Mouse (Mus musculus): Measurements from ENCODE around the gene P2ry14.
"Not testable (repeated sequence)": the region's sequence is repeated elsewhere in the genome, so short reads cannot be mapped to it uniquely, and the experiment has no call there.

The P2ry14 gene

DNA sequence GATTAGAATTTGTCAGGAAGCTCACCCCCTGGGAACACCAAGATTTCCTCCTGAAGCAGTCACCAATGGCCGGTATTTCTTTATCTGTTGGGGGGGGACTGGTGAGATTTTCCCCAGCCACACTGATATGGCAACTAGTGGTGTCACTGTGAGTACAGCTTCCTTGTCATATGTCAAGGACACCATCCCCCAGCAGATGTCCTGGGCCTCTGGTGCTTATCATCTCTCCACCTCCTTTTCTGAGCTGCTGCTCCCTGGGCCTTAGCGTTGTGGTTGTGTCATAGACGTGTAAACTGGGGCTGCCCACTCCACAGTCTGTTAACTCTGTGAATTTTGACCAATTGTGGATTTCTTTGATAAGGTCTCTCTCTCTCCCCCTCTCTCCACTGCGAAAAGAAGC lies 49.0 kb downstream of the P2ry14 start:
- no peak for DNase-seq (ENCODE audit: low spot score)

DNA sequence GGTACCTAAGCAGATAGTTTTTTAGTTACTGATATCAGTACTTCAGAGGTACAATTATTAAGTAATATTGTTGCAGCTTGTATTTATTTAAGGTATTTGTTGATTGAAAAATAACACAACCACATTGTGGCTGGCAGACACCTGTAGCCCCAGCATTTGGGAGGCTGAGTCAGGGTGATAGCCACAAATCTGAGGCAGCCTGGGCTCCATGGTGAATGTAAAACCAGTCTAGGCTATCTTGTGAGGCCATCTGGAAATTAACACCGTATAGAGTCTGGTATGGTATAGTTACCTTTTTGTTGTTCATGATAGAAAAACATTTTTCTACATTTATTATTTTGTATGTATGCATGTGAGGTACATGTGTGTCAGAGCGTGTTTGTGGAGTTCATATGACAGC lies 51.3 kb downstream of the P2ry14 start:
- no peak for DNase-seq (ENCODE audit: low spot score)

DNA sequence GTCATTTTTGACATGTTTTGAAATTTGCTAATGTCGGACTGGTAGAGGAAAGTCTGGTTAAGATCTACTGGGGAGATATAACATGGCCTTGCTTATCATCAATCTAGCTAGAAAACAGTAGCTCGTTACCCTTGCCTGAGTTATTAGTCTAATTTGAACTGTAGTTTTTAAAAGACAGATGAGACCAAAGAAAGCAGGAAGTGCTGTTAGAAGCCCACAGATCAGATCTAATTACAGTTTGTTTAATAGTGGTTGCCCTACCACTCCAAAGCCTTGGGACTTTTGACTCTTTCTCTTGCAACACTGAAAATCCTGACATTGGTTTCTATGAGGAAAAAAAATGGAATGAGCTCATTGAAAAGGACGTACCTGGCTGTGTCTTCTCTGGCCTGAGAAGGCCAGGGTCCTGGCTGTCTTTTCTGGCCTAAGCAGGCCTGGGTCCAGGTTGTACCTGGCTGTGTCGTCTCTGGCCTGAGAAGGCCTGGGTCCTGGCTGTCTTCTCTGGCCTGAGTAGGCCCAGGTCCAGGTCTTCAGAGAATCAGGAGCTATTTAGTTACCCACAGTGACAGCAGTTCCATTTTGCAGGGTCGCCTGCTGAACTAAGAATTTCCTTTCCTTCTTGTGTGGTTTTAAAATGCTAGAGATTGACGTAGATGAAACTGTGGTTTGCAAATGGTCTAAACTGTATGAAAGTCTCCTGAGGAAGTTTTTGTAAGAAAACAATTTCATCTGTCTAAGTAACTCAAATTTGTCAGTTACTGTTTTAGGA lies 52.0 kb downstream of the P2ry14 start, which contains the start of gene Gpr171:
Gene Gpr171 (minus strand): TSS at position 604 of the 769 bp plus-strand sequence.
- no peak for DNase-seq (ENCODE audit: low spot score)

DNA sequence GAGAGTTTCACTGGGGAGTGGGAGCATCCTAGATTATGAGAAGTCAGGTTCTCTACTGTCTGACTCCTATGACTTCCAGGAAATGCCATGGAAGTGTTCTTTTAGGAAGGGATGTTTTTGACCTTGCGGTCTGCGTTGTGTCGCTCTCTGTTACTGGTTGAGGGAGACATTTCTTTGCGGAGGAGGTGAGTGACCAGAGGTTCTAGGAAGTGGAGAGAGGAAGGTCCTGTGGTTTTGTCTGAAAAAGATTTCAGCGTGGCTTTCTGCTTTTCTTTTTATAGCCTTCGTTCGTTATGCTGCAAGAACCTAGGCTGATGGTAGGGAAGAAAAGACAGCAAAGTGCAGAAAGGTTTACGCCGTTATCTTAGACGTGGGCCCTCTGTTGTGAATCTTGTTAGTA lies 54.9 kb downstream of the P2ry14 start:
- DNase-seq (ENCODE audit: low spot score): no peak

DNA sequence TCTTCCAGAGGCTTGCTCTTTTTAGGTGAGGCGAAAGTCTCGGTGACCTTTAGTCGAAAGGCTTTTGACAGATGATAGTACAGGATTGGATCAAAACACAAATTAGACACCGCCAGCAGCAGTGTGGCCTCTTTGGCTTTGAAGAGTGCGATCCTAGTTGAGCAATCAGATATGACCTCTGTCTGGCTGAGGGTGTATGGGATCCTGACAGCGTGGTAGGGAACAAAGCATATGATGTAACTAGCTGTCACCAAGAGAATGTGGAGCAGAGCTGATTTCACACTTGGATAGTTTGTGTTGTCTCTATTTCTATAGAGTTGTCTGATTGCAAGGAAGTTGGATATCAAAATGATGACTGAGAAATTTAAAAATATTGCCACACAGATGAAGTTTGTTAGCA lies 56.0 kb downstream of the P2ry14 start:
- DNase-seq (ENCODE audit: low spot score): no peak

DNA sequence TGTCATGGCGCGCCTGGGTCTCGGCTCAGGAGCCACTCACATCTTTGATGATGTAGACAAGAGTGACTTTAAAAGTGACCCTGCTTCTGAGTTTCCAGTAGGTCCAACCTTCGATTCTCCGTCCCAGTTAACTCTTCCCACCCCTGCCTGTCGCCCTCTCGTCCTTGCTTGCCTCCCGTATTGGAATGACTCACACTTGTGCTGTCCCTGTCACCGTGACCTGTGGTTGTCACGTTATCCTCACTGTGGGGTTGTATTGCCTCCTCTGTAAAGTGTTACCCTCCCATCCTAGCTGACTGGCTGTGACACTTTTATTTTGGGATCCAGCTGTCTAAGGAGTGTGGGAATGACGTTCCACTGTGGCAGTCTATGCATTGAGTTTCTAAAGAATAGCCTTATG lies 60.7 kb downstream of the P2ry14 start:
- no peak for DNase-seq (ENCODE audit: low spot score)

DNA sequence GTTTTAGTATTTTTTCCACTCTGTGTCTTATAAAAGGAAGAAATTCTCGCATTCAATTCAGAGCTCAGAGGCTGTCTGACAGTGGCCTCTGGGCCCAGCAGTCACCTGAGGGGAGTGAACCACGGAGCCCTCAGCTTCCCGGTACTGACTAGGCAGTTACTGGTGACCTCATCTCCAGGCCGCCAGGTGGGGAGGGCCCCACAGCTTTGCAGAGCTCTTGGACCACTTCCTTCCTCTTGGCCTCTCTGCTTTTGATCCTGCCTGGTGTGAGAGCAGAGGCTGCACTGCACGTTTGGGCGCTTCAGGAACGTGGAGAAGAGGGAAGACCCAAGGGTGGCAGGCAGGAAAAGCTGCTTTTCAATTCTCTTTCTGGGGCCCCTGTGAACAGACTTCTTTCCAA lies 72.5 kb downstream of the P2ry14 start:
- DNase-seq (ENCODE audit: low spot score): no peak

DNA sequence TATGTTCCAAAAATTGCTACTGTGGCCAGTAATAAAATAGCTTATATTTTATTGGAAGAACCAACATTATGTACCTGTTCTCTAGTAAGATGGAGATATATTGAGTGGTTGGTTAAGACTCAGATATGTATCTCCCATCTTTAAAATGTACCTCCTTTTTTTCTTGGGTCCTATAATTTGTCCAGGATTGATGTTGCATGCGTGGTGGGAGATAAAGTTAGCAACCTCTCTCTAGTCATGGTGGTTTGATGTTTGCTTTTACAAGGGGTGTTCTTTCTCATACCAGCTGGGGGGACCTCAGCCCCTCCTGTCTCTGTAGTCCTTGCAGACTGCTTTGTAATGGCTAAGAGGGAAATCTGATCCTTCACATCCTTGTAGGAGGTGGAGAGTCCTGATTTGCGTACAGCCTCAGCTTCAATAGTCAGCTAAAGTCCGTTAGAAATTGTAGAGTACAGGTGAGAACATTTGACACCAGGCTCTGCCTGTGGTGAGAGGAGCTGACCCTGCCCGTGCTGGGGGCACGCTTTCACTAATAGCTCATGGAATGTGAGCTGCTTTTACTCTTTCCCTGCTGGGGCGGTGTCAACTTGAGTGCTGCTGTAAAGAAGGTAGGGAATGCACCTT lies 73.0 kb downstream of the P2ry14 start:
- DNase-seq (ENCODE audit: low spot score): no peak

DNA sequence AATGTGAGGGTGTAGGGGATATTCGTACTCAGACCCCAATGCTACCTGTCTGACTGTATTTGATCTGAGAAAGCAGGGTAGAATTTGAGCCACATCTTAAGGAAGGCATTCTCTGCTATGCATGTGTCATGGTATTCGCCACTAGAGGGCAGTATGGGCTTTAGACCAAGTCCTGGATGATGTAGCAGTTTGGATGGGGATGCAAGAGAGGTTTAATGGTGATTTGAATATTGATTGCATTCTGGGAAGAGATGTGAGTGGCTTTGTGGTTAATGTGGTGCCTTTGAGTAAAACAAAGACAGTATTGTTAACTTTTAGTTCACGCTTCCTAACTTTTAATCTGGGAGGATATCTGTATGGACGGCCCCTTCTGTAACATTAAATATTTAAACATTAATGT lies 74.1 kb downstream of the P2ry14 start:
- DNase-seq (ENCODE audit: low spot score): no peak

DNA sequence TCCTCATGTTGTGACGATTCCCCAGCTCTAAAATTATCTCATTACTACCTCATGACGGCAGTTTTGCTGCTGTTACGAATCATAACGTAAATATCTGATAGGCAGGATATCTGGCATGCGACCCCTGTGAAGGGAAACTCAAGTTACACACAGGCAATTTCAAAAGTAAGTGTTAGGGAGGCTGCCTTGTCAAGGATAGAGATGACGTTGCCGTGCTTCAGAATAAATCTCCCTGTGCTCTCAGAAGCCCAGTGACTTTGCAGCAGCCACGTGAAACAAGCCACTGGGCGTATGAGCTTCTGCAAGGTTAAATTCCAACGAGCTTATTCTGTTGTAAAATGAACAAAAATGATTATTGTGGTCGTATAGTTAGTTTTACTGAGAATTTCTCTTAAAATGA lies 74.8 kb downstream of the P2ry14 start:
- no peak for DNase-seq (ENCODE audit: low spot score)

DNA sequence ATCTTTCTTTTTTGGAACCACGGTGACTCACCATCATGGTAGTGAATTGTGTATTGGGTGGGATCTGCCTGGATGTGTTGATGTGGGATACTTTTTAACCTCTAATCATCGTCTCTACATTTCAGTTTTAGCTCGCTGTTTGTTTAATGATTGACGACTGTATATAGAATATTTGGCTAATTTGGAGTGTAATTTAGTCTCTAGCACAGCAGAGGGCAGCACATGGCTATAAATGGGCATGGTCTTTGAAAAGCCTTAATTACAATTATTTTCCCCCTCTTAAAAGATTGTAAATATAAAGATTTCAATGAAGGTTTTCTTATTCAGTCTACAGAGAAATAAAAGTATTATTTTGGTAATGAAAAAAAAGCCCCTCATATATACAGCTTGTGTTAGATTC lies 76.1 kb downstream of the P2ry14 start:
- no peak for DNase-seq (ENCODE audit: low spot score)

DNA sequence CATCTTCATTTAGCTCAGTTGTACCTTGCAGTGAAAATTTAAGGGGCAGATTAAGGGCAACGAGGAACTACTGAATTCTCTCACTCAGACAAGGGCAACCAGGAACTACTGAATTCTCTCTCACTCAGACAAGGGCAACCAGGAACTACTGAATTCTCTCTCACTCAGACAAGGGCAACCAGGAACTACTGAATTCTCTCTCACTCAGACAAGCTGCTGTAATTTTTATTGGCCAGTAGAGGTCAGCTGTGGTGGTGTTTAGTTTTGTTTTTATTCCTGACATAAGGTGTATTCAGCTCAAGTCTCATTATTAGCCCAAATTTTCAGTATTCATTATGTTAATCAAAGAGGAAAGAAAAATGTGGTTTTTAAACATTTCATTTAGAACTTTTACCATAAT lies 84.3 kb downstream of the P2ry14 start:
- not testable (repeated sequence) for DNase-seq (ENCODE audit: low spot score)

DNA sequence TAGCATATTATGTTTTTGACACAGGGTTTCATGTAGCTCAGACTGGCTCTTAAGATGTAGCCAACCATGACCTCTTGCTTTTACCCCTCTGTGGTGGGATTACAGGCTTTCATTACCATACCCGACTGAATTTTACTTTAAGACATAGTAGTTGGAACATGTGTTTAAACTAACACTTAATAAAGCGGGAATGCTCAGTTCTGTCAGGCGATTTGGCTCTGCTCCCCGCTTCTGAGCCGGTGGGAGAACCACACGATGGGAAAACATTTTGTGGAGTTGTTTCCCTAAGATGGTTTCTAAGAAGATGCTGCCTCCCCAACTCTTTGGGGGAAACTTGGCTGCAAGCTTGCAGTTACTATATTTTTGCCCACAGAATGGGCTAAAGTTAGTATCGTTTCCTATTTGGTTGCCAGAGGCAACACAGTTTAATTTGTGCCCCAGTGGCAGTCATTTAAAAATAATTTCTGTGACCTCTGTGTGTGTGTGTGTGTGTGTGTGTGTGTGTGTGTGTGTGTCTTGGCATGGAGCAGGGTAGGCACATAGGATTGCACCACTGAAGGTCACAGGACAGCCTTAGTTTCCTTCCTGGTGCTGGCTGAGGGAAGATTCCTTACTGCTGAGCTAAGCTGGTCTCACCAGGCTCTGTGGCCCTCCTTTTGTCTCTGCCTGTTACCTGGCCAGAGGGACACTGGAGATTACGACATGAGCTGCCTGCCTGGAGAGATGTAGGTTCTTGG lies 86.7 kb downstream of the P2ry14 start:
- no peak for DNase-seq (ENCODE audit: low spot score)

DNA sequence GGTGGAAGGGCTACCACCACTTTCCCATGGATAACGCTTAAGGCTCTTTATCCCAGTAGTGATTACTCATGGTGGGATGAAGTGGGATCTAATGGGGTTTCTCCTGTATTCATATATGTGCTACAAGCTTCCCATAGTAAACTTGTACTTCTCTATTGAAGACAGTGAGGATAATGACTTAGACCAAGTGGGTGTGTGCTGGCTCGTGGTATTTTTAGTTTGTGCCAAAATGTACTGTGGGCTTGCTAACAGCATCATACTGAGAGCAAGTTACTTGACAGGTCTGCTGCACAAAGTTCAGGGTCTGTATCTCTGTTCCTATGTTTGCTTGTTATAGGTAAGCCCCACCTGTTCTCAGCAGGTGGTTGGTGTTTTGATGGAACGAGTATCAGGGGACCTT lies 87.5 kb downstream of the P2ry14 start:
- DNase-seq (ENCODE audit: low spot score): no peak
